Mouse (Mus musculus) C2C12 (cell line): ENCODE measurements around the gene Kcnma1.

Source experiments
- CEBPB ChIP-seq: IDR thresholded peaks from one replicate; pipeline ENCODE4 v1.6.1; 2011; ENCODE audit warnings: low read depth, mild to moderate bottlenecking, control low read depth, moderate library complexity
- CTCF ChIP-seq: IDR thresholded peaks from one replicate; pipeline ENCODE4 v1.5.1; 2011; ENCODE audit not compliant: control insufficient read depth, insufficient read depth, insufficient read length
- FOSL1 ChIP-seq: IDR thresholded peaks from one replicate; pipeline ENCODE4 v1.8.0; 2011; ENCODE audit warnings: mild to moderate bottlenecking, low read length; ENCODE audit not compliant: poor library complexity, insufficient read depth, severe bottlenecking
- MAX ChIP-seq: IDR thresholded peaks from one replicate; pipeline ENCODE4 v1.6.1; 2011; ENCODE audit warnings: mild to moderate bottlenecking, control low read depth
- MYOD1 ChIP-seq: IDR thresholded peaks from one replicate; pipeline ENCODE4 v1.6.1; 2011; ENCODE audit warnings: low read depth; ENCODE audit not compliant: control insufficient read depth, insufficient read length
- MYOG ChIP-seq: IDR thresholded peaks from one replicate; pipeline ENCODE4 v1.6.1; 2011; ENCODE audit not compliant: control insufficient read depth, insufficient read length; ENCODE audit errors: extremely low read depth
- USF1 ChIP-seq: IDR thresholded peaks from one replicate; pipeline ENCODE4 v1.6.1; 2011; ENCODE audit warnings: low read depth, mild to moderate bottlenecking, control low read depth, moderate library complexity

- TF ChIP-seq MYOG (no peak), CTCF (no peak), USF1 (no peak), MYOD1 (no peak), MAX (no peak), CEBPB (no peak), FOSL1 (no peak)
Measured at GRCm38 (mm10) chr14:23326786-23327185, 687.5 kb downstream of the Kcnma1 start.
